Mouse (Mus musculus) kidney, postnatal 0 days (tissue): ENCODE data around the gene Ggcx. TPM values are rescaled to one million over a fixed set of nuclear protein-coding genes. Genes with fewer than 3 reads are reported as not detected.

ENCODE experiments used
- ATAC-seq: fragments of 200-750 bp; cut with Nextera tagmentation; replicated peaks from 2 replicates; pipeline ENCODE4 v1.8.0; 2017; ENCODE audit warnings: low read depth, moderate number of reproducible peaks, moderate TSS enrichment, moderate library complexity; ENCODE audit not compliant: low FRiP score
- DNase-seq: peaks from one replicate; pipeline ENCODE4 v3.0.0-alpha.2; 2016; ENCODE audit warnings: low spot score
- H3K27ac ChIP-seq: fragments of 300-500 bp; sonication (generic); 2 replicates; pipeline ENCODE4 v1.5.1; 2014; ENCODE audit warnings: mild to moderate bottlenecking
- H3K27me3 ChIP-seq: fragments of 300-500 bp; sonication (generic); 2 replicates; pipeline ENCODE4 v1.6.1; 2014; ENCODE audit warnings: low read length, mixed read lengths; ENCODE audit not compliant: insufficient read depth
- H3K36me3 ChIP-seq: fragments of 300-500 bp; sonication (generic); 2 replicates; pipeline ENCODE4 v1.6.1; 2014; ENCODE audit warnings: low read length, mixed read lengths; ENCODE audit not compliant: insufficient read depth
- H3K4me1 ChIP-seq: fragments of 300-500 bp; sonication (generic); replicated peaks from 2 replicates; pipeline ENCODE4 v1.6.1; 2014; ENCODE audit warnings: antibody characterized with exemption, low read length, mixed read lengths; ENCODE audit not compliant: insufficient read depth
- H3K4me2 ChIP-seq: fragments of 300-500 bp; sonication (generic); 2 replicates; pipeline ENCODE4 v1.6.1; 2014; ENCODE audit warnings: mild to moderate bottlenecking, low read length, moderate library complexity, mixed read lengths
- H3K4me3 ChIP-seq: fragments of 300-500 bp; sonication (generic); replicated peaks from 2 replicates; pipeline ENCODE4 v1.5.1; 2014; ENCODE audit warnings: low read depth, low read length
- H3K9ac ChIP-seq: fragments of 300-500 bp; sonication (generic); 2 replicates; pipeline ENCODE4 v1.6.1; 2014; ENCODE audit warnings: low read depth, low read length
- H3K9me3 ChIP-seq: fragments of 300-500 bp; sonication (generic); replicated peaks from 2 replicates; pipeline ENCODE4 v1.6.1; 2016; ENCODE audit warnings: low read length, inconsistent platforms, mixed read lengths
- CTCF ChIP-seq: IDR thresholded peaks from 2 replicates; pipeline ENCODE4 v1.5.1; 2016; ENCODE audit warnings: antibody characterized with exemption, low read depth, mild to moderate bottlenecking, moderate library complexity
- WGBS: fragments of 180-500 bp; shearing (Covaris S2); extraction: QIAGEN DNeasy Blood & Tissue Kit; methylation state at CpG from one replicate; pipeline ENCODE4 v1.1.7; 2014; 5-methylcytosine and 5-hydroxymethylcytosine counted together
- polyA plus RNA-seq: library from polyadenylated mRNA; unstranded; fragments of >200 nt; fragmentation: Nextera tagmentation; extraction: Ambion mirVana; gene quantifications from 2 replicates; pipeline ENCODE4 v1.2.1, GENCODE M21; 2015

Gene Ggcx
- polyA plus RNA-seq, 1 experiment from 2014 or later, result 19.1 TPM

DNA sequence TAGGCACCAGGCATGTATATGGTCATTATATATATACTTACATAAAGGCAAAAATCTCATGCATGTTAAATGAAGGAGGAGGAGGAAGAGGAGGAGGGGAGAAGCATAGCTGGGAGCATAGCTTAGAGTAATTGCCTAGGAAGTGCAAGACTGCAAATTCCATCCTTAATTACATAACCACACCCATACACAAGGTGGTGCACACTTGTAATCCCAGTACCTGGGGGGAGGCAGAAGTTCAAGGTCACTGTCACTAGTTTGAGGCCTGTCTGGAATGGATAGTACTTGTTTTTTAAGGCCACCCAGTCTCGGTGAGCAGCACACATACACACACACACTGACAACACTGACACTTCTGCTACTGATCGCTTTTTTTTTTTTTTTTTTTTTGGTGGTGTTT lies 38.2 kb downstream of the Ggcx start:
- H3K9ac ChIP-seq, result no peak overlapping the region
- H3K4me1 ChIP-seq, result no peaks in the 10 kb centered on the region
- no peaks in the 10 kb centered on the region for H3K9me3 ChIP-seq
- no peak for DNase-seq
- no peaks in the 10 kb centered on the region for H3K36me3 ChIP-seq
- TF ChIP-seq CTCF, result no peak
- no peak for ATAC-seq
- no peak overlapping the region for H3K27ac ChIP-seq
- 66% methylated on average over 2 of the region's 2 CpGs for WGBS
- H3K27me3 ChIP-seq, result no peaks in the 10 kb centered on the region
- H3K4me3 ChIP-seq, result no peak overlapping the region
- no peak overlapping the region for H3K4me2 ChIP-seq

- no peaks in the 10 kb centered on the region for H3K9me3 ChIP-seq
- no peak overlapping the region for H3K27ac ChIP-seq
- H3K4me2 ChIP-seq, result no peak overlapping the region
- ATAC-seq, result no peak
- DNase-seq, result no peak
- H3K4me3 ChIP-seq, result no peak overlapping the region
- H3K4me1 ChIP-seq, result no peaks in the 10 kb centered on the region
- WGBS, result 75% methylated on average over 3 of the region's 3 CpGs
- no peak for TF ChIP-seq CTCF
- H3K9ac ChIP-seq, result no peak overlapping the region
- H3K27me3 ChIP-seq, result no peaks in the 10 kb centered on the region
- no peaks in the 10 kb centered on the region for H3K36me3 ChIP-seq
Observed at GRCm38 (mm10) chr6:72453578-72453977, 39.5 kb downstream of the Ggcx start.

DNA sequence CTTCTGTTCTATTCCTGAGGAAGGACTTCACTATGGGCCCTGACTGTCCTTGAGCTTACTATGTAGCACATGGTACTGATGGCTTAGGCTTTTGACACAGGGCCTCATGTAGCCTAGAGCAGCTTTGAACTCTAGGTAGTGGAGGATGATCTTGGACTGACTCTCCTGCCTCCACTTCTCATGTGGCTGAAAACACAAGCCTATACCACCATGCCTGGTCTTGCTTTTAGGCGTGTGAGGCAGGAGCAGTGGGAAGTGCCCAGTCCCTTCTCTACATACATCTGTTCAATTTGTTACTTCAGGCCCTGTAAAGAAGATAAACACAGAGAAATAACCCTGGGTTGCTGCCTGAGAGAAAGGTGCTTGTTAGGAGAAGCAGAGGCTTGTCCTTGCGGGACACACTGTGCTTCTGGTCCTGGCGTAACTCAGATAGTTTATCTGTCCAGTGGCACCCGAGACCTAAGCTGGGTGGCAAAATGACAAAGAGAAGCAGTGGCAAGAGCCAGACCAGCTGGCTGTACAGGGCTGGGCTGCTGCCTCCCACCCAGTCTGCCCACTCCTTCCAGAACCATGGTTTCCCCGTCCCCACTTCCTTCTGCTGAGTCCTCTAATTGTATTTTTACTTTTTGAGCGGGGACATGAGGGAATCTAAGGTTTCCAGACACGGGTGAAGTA lies 40.1 kb downstream of the Ggcx start:
- H3K36me3 ChIP-seq, result no peaks in the 10 kb centered on the region
- no peaks in the 10 kb centered on the region for H3K27me3 ChIP-seq
- H3K4me3 ChIP-seq, result no peak overlapping the region
- ATAC-seq (no peak), DNase-seq (no peak)
- no peak overlapping the region for H3K4me2 ChIP-seq
- no peak overlapping the region for H3K9ac ChIP-seq
- peak overlapping the region; percentile 19; the same call in 1 of the 2 replicates for H3K27ac ChIP-seq
- WGBS, result 35% methylated on average over 7 of the region's 7 CpGs
- no peaks in the 10 kb centered on the region for H3K4me1 ChIP-seq
- H3K9me3 ChIP-seq, result no peaks in the 10 kb centered on the region
- no peak for TF ChIP-seq CTCF

DNA sequence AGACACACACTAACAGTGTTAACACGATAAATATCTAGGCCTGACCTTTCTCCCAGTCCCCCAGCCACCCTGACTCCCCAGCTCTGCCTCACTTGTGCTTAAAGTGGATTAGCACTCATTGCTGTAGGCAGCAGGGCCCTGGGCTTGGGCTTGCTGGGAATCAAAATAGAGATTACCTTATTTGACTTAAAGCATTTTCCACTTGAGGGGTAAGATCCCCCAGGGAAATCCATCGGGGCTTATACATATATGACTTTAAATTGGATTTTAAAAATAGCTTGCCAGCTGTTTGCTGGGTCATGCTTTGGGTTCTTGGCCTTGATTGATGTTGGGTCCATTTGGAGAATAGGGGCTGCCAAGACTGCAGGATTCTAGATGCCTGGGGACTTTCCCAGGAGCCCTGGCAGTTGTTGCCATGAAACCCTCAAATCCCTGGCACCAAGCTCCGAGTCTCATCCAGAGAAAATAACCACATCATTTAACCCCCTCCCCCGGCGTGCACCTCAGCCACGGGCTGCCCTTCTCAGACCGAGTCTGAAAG lies 40.8 kb downstream of the Ggcx start:
- DNase-seq, result no peak
- Histone ChIP-seq H3K9ac (no peak overlapping the region), H3K4me3 (no peak overlapping the region), H3K4me1 (no peaks in the 10 kb centered on the region), H3K27me3 (no peaks in the 10 kb centered on the region), H3K9me3 (no peaks in the 10 kb centered on the region), H3K4me2 (no peak overlapping the region), H3K36me3 (no peaks in the 10 kb centered on the region), H3K27ac (peak overlapping the region; percentile 19; the same call in 1 of the 2 replicates)
- 56% methylated on average over 7 of the region's 7 CpGs for WGBS
- TF ChIP-seq CTCF, result no peak
- no peak for ATAC-seq

GRCm38 (mm10) chr6:72456567-72456966 lies 42.5 kb downstream of the Ggcx start:
- H3K4me3 ChIP-seq, result no peak overlapping the region
- no peak overlapping the region for H3K9ac ChIP-seq
- 79% methylated on average over 4 of the region's 4 CpGs for WGBS
- no peak for DNase-seq
- H3K4me1 ChIP-seq, result 0 out of 2 replicates have a peak, but pooled peaks cover 5% of the 10 kb centered on the region
- no peak overlapping the region for H3K27ac ChIP-seq
- H3K4me2 ChIP-seq, result no peak overlapping the region
- no peaks in the 10 kb centered on the region for H3K9me3 ChIP-seq
- H3K27me3 ChIP-seq, result no peaks in the 10 kb centered on the region
- ATAC-seq, result no peak
- H3K36me3 ChIP-seq, result no peaks in the 10 kb centered on the region
- no peak for TF ChIP-seq CTCF

DNA sequence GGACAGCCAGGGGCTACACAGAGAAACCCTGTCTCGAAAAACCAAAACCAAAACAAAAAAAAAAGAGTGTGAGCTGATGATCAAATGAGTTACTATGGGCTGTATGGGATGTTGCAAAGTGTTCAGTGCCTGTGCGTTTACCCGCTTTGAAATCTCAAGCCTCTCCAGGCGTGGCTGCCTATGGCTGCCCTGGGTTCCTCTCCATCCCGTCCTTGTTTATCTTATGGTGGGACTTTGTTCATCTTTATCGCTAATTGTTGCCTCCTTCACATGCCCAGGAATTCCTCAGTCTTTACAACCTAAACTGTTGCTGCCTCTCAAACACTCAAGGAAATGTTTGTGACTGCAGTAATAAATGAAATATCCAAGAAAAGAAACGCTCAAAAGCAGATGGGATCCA lies 44.3 kb downstream of the Ggcx start:
- H3K36me3 ChIP-seq, result no peaks in the 10 kb centered on the region
- 69% methylated on average over 7 of the region's 7 CpGs for WGBS
- ATAC-seq (no peak), DNase-seq (no peak)
- no peak overlapping the region for H3K27ac ChIP-seq
- no peaks in the 10 kb centered on the region for H3K9me3 ChIP-seq
- 0 out of 2 replicates have a peak, but pooled peaks cover 5% of the 10 kb centered on the region for H3K4me1 ChIP-seq
- no peaks in the 10 kb centered on the region for H3K27me3 ChIP-seq
- H3K4me2 ChIP-seq, result no peak overlapping the region
- no peak for TF ChIP-seq CTCF
- no peak overlapping the region for H3K4me3 ChIP-seq
- H3K9ac ChIP-seq, result no peak overlapping the region
